In the genomic region with DNA sequence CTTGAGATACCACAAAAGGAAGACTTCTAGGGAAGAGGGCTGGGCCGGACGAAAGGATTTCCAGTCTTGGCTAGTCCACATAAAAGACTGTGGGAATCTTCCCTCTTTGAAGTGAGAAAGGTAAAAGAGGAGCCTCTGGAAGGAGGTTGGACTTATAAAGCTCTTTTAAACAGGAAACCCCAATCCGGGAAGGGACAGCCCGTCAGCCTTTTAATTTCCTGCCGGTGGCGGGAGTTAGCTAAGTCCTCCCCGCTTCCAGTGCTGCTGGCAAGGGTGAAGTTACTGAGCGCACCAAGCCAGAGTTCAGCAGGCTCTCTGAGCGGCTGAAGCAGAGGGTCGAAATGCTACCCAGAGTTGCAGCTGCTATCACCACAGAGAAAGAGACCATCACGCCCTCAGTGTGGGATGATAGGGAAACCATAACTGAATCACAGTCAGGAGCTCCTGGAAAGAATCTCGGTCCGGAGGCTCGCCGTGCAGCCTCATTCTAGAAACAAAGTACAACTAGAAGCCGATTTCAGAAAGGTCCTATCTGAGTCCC, we compare ENCODE assay signal across 8 mouse cellular contexts.
DNase-seq lines count a peak whose midpoint lies in the region; ATAC-seq and TF ChIP-seq lines count a peak whose summit lies in the region.

No protein-coding gene starts in this region.

- H3K27me3 ChIP-seq in Patski, result no peaks in the 10 kb centered on the region
- H3K27me3 ChIP-seq in forebrain, embryonic 14.5 days (replicated peaks; ENCODE audit: control insufficient read depth, insufficient read depth, low read length), result no peaks in the 10 kb centered on the region
- H3K27me3 ChIP-seq in limb, embryonic 12.5 days, result no peaks in the 10 kb centered on the region
- H3K27me3 ChIP-seq in midbrain, embryonic 14.5 days (ENCODE audit: control insufficient read depth, insufficient read depth, low read length), result no peaks in the 10 kb centered on the region

- H3K4me3 ChIP-seq in forebrain, embryonic 14.5 days (ENCODE audit: low read depth, low read length), result peak overlapping the region; percentile 62
- H3K4me3 ChIP-seq in limb, embryonic 12.5 days (replicated peaks), result peak overlapping the region; percentile 68
- H3K4me3 ChIP-seq in midbrain, embryonic 14.5 days (replicated peaks; ENCODE audit: low read depth, low read length), result peak overlapping the region; percentile 62

- intact Hi-C loops in left cerebral cortex, postnatal 4 days (cut with DNase I), result loop anchor here (5.0 kb wide), 1 partner anchor 124 kb away; no protein-coding TSS in a partner anchor

- peak overlapping the region; percentile 95 for H3K4me2 ChIP-seq in forebrain, embryonic 14.5 days (ENCODE audit: low read length)
- peak overlapping the region; percentile 72 for H3K4me2 ChIP-seq in limb, embryonic 12.5 days
- H3K4me2 ChIP-seq in midbrain, embryonic 14.5 days (ENCODE audit: low read length), result peak overlapping the region; percentile 98

- no peaks in the 10 kb centered on the region for H3K36me3 ChIP-seq in forebrain, embryonic 14.5 days (ENCODE audit: control insufficient read depth, insufficient read depth, low read length)
- no peaks in the 10 kb centered on the region for H3K36me3 ChIP-seq in limb, embryonic 12.5 days
- H3K36me3 ChIP-seq in midbrain, embryonic 14.5 days (ENCODE audit: control insufficient read depth, insufficient read depth, low read length), result no peaks in the 10 kb centered on the region

- POLR2A ChIA-PET in Patski (lab: Charles Lee), result interaction anchor here (0.7 to 5.8 kb wide), 16 partner anchors 19 to 166 kb away, joined by 3 to 44 read pairs (median 5); partner anchors contain the start of gene Plcxd2

- CTCF ChIA-PET in Patski (lab: Charles Lee), result interaction anchor here (0.9 to 9.0 kb wide), 11 partner anchors 15 to 178 kb away, joined by 3 to 80 read pairs (median 3); no protein-coding TSS in a partner anchor

- peak; percentile 80 for DNase-seq in 3T3-L1 (ENCODE audit: low read depth, low spot score)
- no peak for DNase-seq in Patski (ENCODE audit: low read depth, low spot score)
- peak; percentile 39 for DNase-seq in forebrain, embryonic 14.5 days (ENCODE audit: low spot score)
- peak; percentile 62 for DNase-seq in midbrain, embryonic 14.5 days
- DNase-seq in left cerebral cortex, postnatal 4 days, result no peak

- in situ Hi-C loops in Patski (cut with MboI; ENCODE audit: low pct_unique_long_range_greater_than_20kb), result loop anchor here (5.0 kb wide), 2 partner anchors 49 to 124 kb away; no protein-coding TSS in a partner anchor

- H3K9ac ChIP-seq in forebrain, embryonic 14.5 days (ENCODE audit: low read length), result peak overlapping the region; percentile 81
- H3K9ac ChIP-seq in limb, embryonic 12.5 days (replicated peaks), result peak overlapping the region; percentile 91
- peak overlapping the region; percentile 66 for H3K9ac ChIP-seq in midbrain, embryonic 14.5 days (replicated peaks; ENCODE audit: low read length)

- peaks cover 11% of the 10 kb centered on the region for H3K4me1 ChIP-seq in forebrain, embryonic 14.5 days (ENCODE audit: control insufficient read depth, insufficient read depth, low read length)
- H3K4me1 ChIP-seq in limb, embryonic 12.5 days (replicated peaks), result peaks cover 37% of the 10 kb centered on the region
- H3K4me1 ChIP-seq in midbrain, embryonic 14.5 days (ENCODE audit: control insufficient read depth, insufficient read depth, low read length), result peaks cover 4% of the 10 kb centered on the region; the same call in 1 of the 2 replicates

- peak; percentile 6 for ATAC-seq in Patski
- ATAC-seq in forebrain, embryonic 14.5 days, result peak; percentile 21
- ATAC-seq in hematopoietic stem cell, adult 5-6 weeks (replicated peaks in 1 of 2; ENCODE audit: insufficient read depth in 1 of 2, low FRiP score in 2 of 2, low TSS enrichment in 1 of 2, low read depth in 1 of 2, poor library complexity in 2 of 2, severe bottlenecking in 2 of 2), result peak; percentile 6 to 38; a peak in 2 of 4 replicates
- no peak; the same call in 1 of the 2 replicates for ATAC-seq in limb, embryonic 12.5 days (ENCODE audit: insufficient number of reproducible peaks, insufficient read depth, low FRiP score, low TSS enrichment, low read depth)
- ATAC-seq in midbrain, embryonic 14.5 days (ENCODE audit: low FRiP score, low TSS enrichment), result no peak
- ATAC-seq in megakaryocyte-erythroid progenitor cell, adult 5-6 weeks (replicated peaks; ENCODE audit: low FRiP score, low TSS enrichment, poor library complexity, severe bottlenecking), result no peak

- H3K27ac ChIP-seq in forebrain, embryonic 14.5 days (ENCODE audit: low read depth, low read length), result 0 out of 2 replicates have a peak overlapping the region, but pooled peaks have one; percentile 17
- peak overlapping the region; percentile 93 for H3K27ac ChIP-seq in limb, embryonic 12.5 days
- H3K27ac ChIP-seq in midbrain, embryonic 14.5 days (replicated peaks; ENCODE audit: low read depth, low read length), result no peak overlapping the region

- no peaks in the 10 kb centered on the region for H3K9me3 ChIP-seq in forebrain, embryonic 14.5 days (replicated peaks; ENCODE audit: control insufficient read depth, low read length)
- H3K9me3 ChIP-seq in limb, embryonic 12.5 days, result no peaks in the 10 kb centered on the region
- H3K9me3 ChIP-seq in midbrain, embryonic 14.5 days (ENCODE audit: control insufficient read depth, low read length), result no peaks in the 10 kb centered on the region

- no peak for TF ChIP-seq CTCF in Patski (IDR thresholded peaks at IDR 0.05)

- 0% methylated on average over 16 of the region's 16 CpGs for WGBS in forebrain, embryonic 14.5 days
- WGBS in limb, embryonic 12.5 days, result under 1% methylated on average over 16 of the region's 16 CpGs
- WGBS in midbrain, embryonic 14.5 days, result under 1% methylated on average over 16 of the region's 16 CpGs

Comparison
In these comparisons a context has a peak if more than half of its experiments do, and no peak if none do; other contexts are left out.
1. DNase-seq: peak in 3T3-L1 (single experiment), forebrain, embryonic 14.5 days (single experiment) and midbrain, embryonic 14.5 days (single experiment); none in Patski (single experiment) and left cerebral cortex, postnatal 4 days (single experiment).
2. ATAC-seq: peak in Patski (single experiment), forebrain, embryonic 14.5 days (single experiment) and hematopoietic stem cell, adult 5-6 weeks (2 of 2); none in limb, embryonic 12.5 days (single experiment), midbrain, embryonic 14.5 days (single experiment) and megakaryocyte-erythroid progenitor cell, adult 5-6 weeks (single experiment).
3. Peak in every context shown above with its lines, with median percentiles within 50 percentile points of each other: H3K4me2 ChIP-seq, H3K4me3 ChIP-seq and H3K9ac ChIP-seq.